Mouse (Mus musculus) embryonic facial prominence, embryonic 10.5 days (tissue): ENCODE measurements around the gene Dennd2a. TPM values are rescaled to one million over a fixed set of nuclear protein-coding genes. Genes with fewer than 3 reads are reported as not detected.

ENCODE experiments used
- DNase-seq: peaks from one replicate; pipeline ENCODE4 v3.0.0-alpha.2; 2017; ENCODE audit warnings: low spot score
- H3K27ac ChIP-seq: fragments of 300-500 bp; sonication (generic); replicated peaks from 2 replicates; pipeline ENCODE4 v1.5.1; 2016; ENCODE audit warnings: mild to moderate bottlenecking
- H3K27me3 ChIP-seq: fragments of 300-500 bp; sonication (generic); replicated peaks from 2 replicates; pipeline ENCODE4 v1.6.1; 2016; ENCODE audit warnings: low read depth, mild to moderate bottlenecking; ENCODE audit not compliant: poor library complexity, severe bottlenecking
- H3K36me3 ChIP-seq: fragments of 300-500 bp; sonication (generic); replicated peaks from 2 replicates; pipeline ENCODE4 v1.6.1; 2016; ENCODE audit warnings: mild to moderate bottlenecking, moderate library complexity
- H3K4me1 ChIP-seq: fragments of 300-500 bp; sonication (generic); 2 replicates; pipeline ENCODE4 v1.6.1; 2016
- H3K4me3 ChIP-seq: fragments of 300-500 bp; sonication (generic); 2 replicates; pipeline ENCODE4 v1.5.1; 2016; ENCODE audit warnings: mild to moderate bottlenecking, moderate library complexity
- H3K9me3 ChIP-seq: fragments of 300-500 bp; sonication (generic); 2 replicates; pipeline ENCODE4 v1.6.1; 2016; ENCODE audit warnings: mild to moderate bottlenecking
- WGBS: fragments of 180-500 bp; shearing (Covaris S2); methylation state at CpG from one replicate; pipeline ENCODE4 v1.1.7; 2016; 5-methylcytosine and 5-hydroxymethylcytosine counted together
- polyA plus RNA-seq: library from polyadenylated mRNA; unstranded; fragments of >200 nt; fragmentation: Nextera tagmentation; extraction: Ambion mirVana; gene quantifications from 2 replicates; pipeline ENCODE4 v1.2.1, GENCODE M21; 2016

Gene Dennd2a
- polyA plus RNA-seq, 1 experiment from 2014 or later, result 34.3 TPM

GRCm38 (mm10) chr6:39551981-39552636 lies 5.6 kb downstream of the Dennd2a start:
- no peak overlapping the region for H3K4me3 ChIP-seq
- H3K27me3 ChIP-seq, result no peaks in the 10 kb centered on the region
- no peak overlapping the region for H3K27ac ChIP-seq
- DNase-seq, result no peak
- WGBS, result 68% methylated on average over 8 of the region's 8 CpGs
- H3K9me3 ChIP-seq, result 0 out of 2 replicates have a peak, but pooled peaks cover 2% of the 10 kb centered on the region
- H3K4me1 ChIP-seq, result peaks cover 44% of the 10 kb centered on the region
- peaks cover 64% of the 10 kb centered on the region for H3K36me3 ChIP-seq

- 85% methylated on average over 5 of the region's 5 CpGs for WGBS
- Histone ChIP-seq H3K36me3 (peaks cover 56% of the 10 kb centered on the region), H3K27ac (no peak overlapping the region), H3K9me3 (0 out of 2 replicates have a peak, but pooled peaks cover 2% of the 10 kb centered on the region), H3K4me1 (peaks cover 50% of the 10 kb centered on the region), H3K4me3 (no peak overlapping the region), H3K27me3 (no peaks in the 10 kb centered on the region)
- no peak for DNase-seq
These were observed 9.6 kb downstream of the Dennd2a start for GRCm38 (mm10) chr6:39548030-39548429.

GRCm38 (mm10) chr6:39545474-39545873 lies 12.2 kb downstream of the Dennd2a start:
- WGBS, result 92% methylated on average over 7 of the region's 7 CpGs
- Histone ChIP-seq H3K27me3 (no peaks in the 10 kb centered on the region), H3K36me3 (peaks cover 40% of the 10 kb centered on the region), H3K9me3 (no peaks in the 10 kb centered on the region), H3K27ac (peak overlapping the region; percentile 35; the same call in 1 of the 2 replicates), H3K4me1 (peaks cover 57% of the 10 kb centered on the region), H3K4me3 (no peak overlapping the region)
- DNase-seq, result no peak

GRCm38 (mm10) chr6:39543769-39544420 lies 13.8 kb downstream of the Dennd2a start:
- H3K27ac ChIP-seq, result peak overlapping the region; percentile 83
- H3K9me3 ChIP-seq, result no peaks in the 10 kb centered on the region
- peaks cover 72% of the 10 kb centered on the region for H3K4me1 ChIP-seq
- WGBS, result 26% methylated on average over 15 of the region's 15 CpGs
- H3K36me3 ChIP-seq, result peaks cover 34% of the 10 kb centered on the region
- no peaks in the 10 kb centered on the region for H3K27me3 ChIP-seq
- DNase-seq, result peak; percentile 35
- peak overlapping the region; percentile 40 for H3K4me3 ChIP-seq

- Histone ChIP-seq H3K27ac (peak overlapping the region; percentile 83), H3K4me1 (peaks cover 82% of the 10 kb centered on the region), H3K36me3 (peaks cover 24% of the 10 kb centered on the region), H3K27me3 (no peaks in the 10 kb centered on the region), H3K9me3 (no peaks in the 10 kb centered on the region), H3K4me3 (peak overlapping the region; percentile 40)
- peak; percentile 77 for DNase-seq
- WGBS, result 17% methylated on average over 15 of the region's 15 CpGs
These were observed 14.8 kb downstream of the Dennd2a start for GRCm38 (mm10) chr6:39542631-39543597.

GRCm38 (mm10) chr6:39540563-39540962 lies 17.1 kb downstream of the Dennd2a start:
- H3K27ac ChIP-seq, result peak overlapping the region; percentile 80
- no peaks in the 10 kb centered on the region for H3K27me3 ChIP-seq
- DNase-seq, result no peak
- peaks cover 8% of the 10 kb centered on the region for H3K36me3 ChIP-seq
- WGBS, result 37% methylated on average over 2 of the region's 2 CpGs
- peaks cover 67% of the 10 kb centered on the region for H3K4me1 ChIP-seq
- H3K9me3 ChIP-seq, result no peaks in the 10 kb centered on the region
- H3K4me3 ChIP-seq, result 0 out of 2 replicates have a peak overlapping the region, but pooled peaks have one; percentile 42

- peaks cover 58% of the 10 kb centered on the region for H3K4me1 ChIP-seq
- peak overlapping the region; percentile 42 for H3K4me3 ChIP-seq
- H3K36me3 ChIP-seq, result peaks cover 12% of the 10 kb centered on the region
- H3K9me3 ChIP-seq, result no peaks in the 10 kb centered on the region
- no peaks in the 10 kb centered on the region for H3K27me3 ChIP-seq
- peak; percentile 64 for DNase-seq
- 9% methylated on average over 7 of the region's 7 CpGs for WGBS
- H3K27ac ChIP-seq, result peak overlapping the region; percentile 80
These were observed 17.9 kb downstream of the Dennd2a start for GRCm38 (mm10) chr6:39539679-39540155.

- H3K4me1 ChIP-seq, result peaks cover 44% of the 10 kb centered on the region
These were observed 19.4 kb downstream of the Dennd2a start for GRCm38 (mm10) chr6:39538227-39538626.

GRCm38 (mm10) chr6:39537276-39537675 lies 20.4 kb downstream of the Dennd2a start:
- Histone ChIP-seq H3K4me3 (no peak overlapping the region), H3K27ac (no peak overlapping the region), H3K36me3 (peaks cover 28% of the 10 kb centered on the region), H3K27me3 (no peaks in the 10 kb centered on the region), H3K9me3 (0 out of 2 replicates have a peak, but pooled peaks cover 3% of the 10 kb centered on the region), H3K4me1 (peaks cover 34% of the 10 kb centered on the region)
- 93% methylated on average over 5 of the region's 5 CpGs for WGBS
- no peak for DNase-seq

More at GRCm38 (mm10) chr6:39538227-39538626, 19.4 kb downstream of the Dennd2a start:
- peak overlapping the region; percentile 54 for H3K27ac ChIP-seq
- WGBS, result 73% methylated on average over 8 of the region's 8 CpGs
- H3K27me3 ChIP-seq, result no peaks in the 10 kb centered on the region
- DNase-seq, result peak; percentile 44
- H3K36me3 ChIP-seq, result peaks cover 23% of the 10 kb centered on the region
- H3K9me3 ChIP-seq, result 0 out of 2 replicates have a peak, but pooled peaks cover 3% of the 10 kb centered on the region
- H3K4me3 ChIP-seq, result no peak overlapping the region

GRCm38 (mm10) chr6:39536621-39537020 lies 21.0 kb downstream of the Dennd2a start:
- H3K9me3 ChIP-seq, result 0 out of 2 replicates have a peak, but pooled peaks cover 3% of the 10 kb centered on the region
- 31% methylated on average over 1 of the region's 1 CpGs for WGBS
- peaks cover 26% of the 10 kb centered on the region for H3K36me3 ChIP-seq
- DNase-seq, result no peak
- no peaks in the 10 kb centered on the region for H3K27me3 ChIP-seq
- H3K4me3 ChIP-seq, result no peak overlapping the region
- no peak overlapping the region for H3K27ac ChIP-seq
- peaks cover 33% of the 10 kb centered on the region for H3K4me1 ChIP-seq

- 0 out of 2 replicates have a peak, but pooled peaks cover 3% of the 10 kb centered on the region for H3K9me3 ChIP-seq
- H3K27ac ChIP-seq, result no peak overlapping the region
- no peak overlapping the region for H3K4me3 ChIP-seq
- no peak for DNase-seq
- no peaks in the 10 kb centered on the region for H3K27me3 ChIP-seq
- peaks cover 26% of the 10 kb centered on the region for H3K36me3 ChIP-seq
- peaks cover 26% of the 10 kb centered on the region for H3K4me1 ChIP-seq
These were observed 22.7 kb downstream of the Dennd2a start for GRCm38 (mm10) chr6:39534944-39535343.
